24 mouse cellular contexts compared by ENCODE assay signal in the genomic region with DNA sequence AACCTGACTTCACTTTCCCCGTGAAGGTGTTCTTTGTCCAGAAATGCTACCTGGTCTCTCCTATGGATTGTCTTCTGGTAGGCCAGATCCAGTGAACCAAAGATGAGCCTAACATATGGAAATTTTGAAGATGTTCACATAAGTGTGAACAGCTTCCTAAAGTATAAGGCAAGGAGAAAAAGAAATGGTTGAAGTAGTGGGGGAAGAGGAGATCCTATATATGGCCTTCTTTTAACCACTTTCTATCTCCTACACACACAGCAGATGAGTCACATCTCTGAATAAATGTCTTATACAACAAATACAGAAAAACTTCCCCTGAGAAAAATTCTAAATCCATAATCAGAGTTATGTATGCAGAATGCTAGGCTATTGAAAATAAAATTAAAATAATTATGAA.
"Had no signal": no experiment of that assay in that cellular context is flagged by ENCODE, and none has a peak within 500 bp of the region (broad histone marks: within the 10 kb centered on the region; RNA-seq: fewer than 3 reads in every experiment).

No protein-coding gene starts in this region.

- H3K4me1 ChIP-seq: heart, embryonic 13.5 days; heart, embryonic 15.5 days; hindbrain, embryonic 13.5 days; hindbrain, embryonic 15.5 days; kidney, embryonic 15.5 days; limb, embryonic 13.5 days; limb, embryonic 15.5 days; liver, embryonic 12.5 days had no signal

- H3K27me3 ChIP-seq: heart, embryonic 13.5 days; heart, embryonic 15.5 days; hindbrain, embryonic 13.5 days; hindbrain, embryonic 15.5 days; kidney, embryonic 15.5 days; limb, embryonic 13.5 days; limb, embryonic 15.5 days; liver, embryonic 12.5 days had no signal

- H3K4me2 ChIP-seq: heart, embryonic 11.5 days; heart, embryonic 13.5 days; heart, embryonic 15.5 days; hindbrain, embryonic 13.5 days; hindbrain, embryonic 15.5 days; kidney, embryonic 15.5 days; limb, embryonic 13.5 days; limb, embryonic 15.5 days; liver, embryonic 12.5 days had no signal

- H3K9me3 ChIP-seq: heart, embryonic 13.5 days; heart, embryonic 15.5 days; hindbrain, embryonic 13.5 days; hindbrain, embryonic 15.5 days; kidney, embryonic 15.5 days; limb, embryonic 13.5 days; limb, embryonic 15.5 days; liver, embryonic 12.5 days had no signal

- ATAC-seq: hindbrain, postnatal 0 days; intestine, embryonic 16.5 days; liver, embryonic 12.5 days had no signal

- H3K36me3 ChIP-seq: heart, embryonic 13.5 days; heart, embryonic 15.5 days; hindbrain, embryonic 13.5 days; hindbrain, embryonic 15.5 days; kidney, embryonic 15.5 days; limb, embryonic 13.5 days; limb, embryonic 15.5 days; liver, embryonic 12.5 days had no signal

- DNase-seq: gastrocnemius, adult 2 months; gastrocnemius, postnatal 10 days; gastrocnemius, postnatal 36 days; heart, adult 11 months; heart, adult 2 months; heart, postnatal 14 days; heart, postnatal 36 days; kidney, adult 11 months; kidney, postnatal 14 days; layer of hippocampus, adult 9-11 months; layer of hippocampus, postnatal 36 days; left cerebral cortex, postnatal 4 days had no signal

- H3K27ac ChIP-seq: gastrocnemius, adult 2 months; heart, adult 2 months; heart, embryonic 13.5 days; heart, embryonic 15.5 days; hindbrain, embryonic 13.5 days; hindbrain, embryonic 15.5 days; hindbrain, postnatal 0 days; kidney, embryonic 15.5 days; kidney, postnatal 0 days; limb, embryonic 13.5 days; limb, embryonic 15.5 days; liver, embryonic 12.5 days had no signal

- H3K9ac ChIP-seq: heart, embryonic 13.5 days; heart, embryonic 15.5 days; hindbrain, embryonic 13.5 days; hindbrain, embryonic 15.5 days; kidney, embryonic 15.5 days; limb, embryonic 13.5 days; limb, embryonic 15.5 days; liver, embryonic 12.5 days had no signal

- H3K4me3 ChIP-seq: gastrocnemius, adult 2 months; heart, adult 2 months; heart, embryonic 13.5 days; heart, embryonic 15.5 days; hindbrain, embryonic 13.5 days; hindbrain, embryonic 15.5 days; kidney, embryonic 15.5 days; limb, embryonic 13.5 days; limb, embryonic 15.5 days; liver, embryonic 12.5 days had no signal
